Mouse (Mus musculus): ENCODE measurements around the gene Hist2h3b. TPM values are rescaled to one million over a fixed set of nuclear protein-coding genes. Genes with fewer than 3 reads are reported as not detected.
"Not testable (repeated sequence)": the region's sequence is repeated elsewhere in the genome, so short reads cannot be mapped to it uniquely, and the experiment has no call there.

Gene Hist2h3b
- 42.5 and 47.6 TPM in 2 replicates for polyA plus RNA-seq (2015; fragmentation: Nextera tagmentation; extraction: Ambion mirVana)

- Histone ChIP-seq H3K4me1 (peaks cover 28% of the 10 kb centered on the region), H3K36me3 (no peaks in the 10 kb centered on the region), H3K4me2 (replicated peaks) (peak within 1 kb of the TSS; percentile 61), H3K9ac (replicated peaks) (peak within 1 kb of the TSS; percentile 50), H3K27me3 (no peaks in the 10 kb centered on the region), H3K4me3 (peak within 1 kb of the TSS; percentile 49), H3K27ac (replicated peaks) (peak within 1 kb of the TSS; percentile 99), H3K9me3 (no peaks in the 10 kb centered on the region)
- peak; percentile 73 for ATAC-seq (replicated peaks)
- WGBS: 12% methylated on average over 29 of the region's 30 CpGs
Observed at GRCm38 (mm10) chr3:96268051-96268775, at the start of gene Hist2h3b. TSS of gene Hist2h3b (plus strand) at chr3:96268654.

GRCm38 (mm10) chr3:96219191-96219641 is 49.2 kb upstream of the Hist2h3b start:
- peak overlapping the region; percentile 98 for H3K27ac ChIP-seq (replicated peaks)
- H3K36me3 ChIP-seq: no peaks in the 10 kb centered on the region
- peak overlapping the region; percentile 89 for H3K4me2 ChIP-seq (replicated peaks)
- ATAC-seq (replicated peaks): peak; percentile 30
- H3K9ac ChIP-seq (replicated peaks): peak overlapping the region; percentile 62
- H3K4me3 ChIP-seq: peak overlapping the region; percentile 48
- no peaks in the 10 kb centered on the region for H3K9me3 ChIP-seq
- peaks cover 41% of the 10 kb centered on the region for H3K4me1 ChIP-seq
- no peaks in the 10 kb centered on the region for H3K27me3 ChIP-seq
- WGBS: 0% methylated on average over 12 of the region's 12 CpGs

- WGBS: under 1% methylated on average over 37 of the region's 37 CpGs
- peak; percentile 89 for ATAC-seq (replicated peaks)
- Histone ChIP-seq H3K36me3 (no peaks in the 10 kb centered on the region), H3K27me3 (no peaks in the 10 kb centered on the region), H3K4me1 (peaks cover 43% of the 10 kb centered on the region), H3K9me3 (no peaks in the 10 kb centered on the region), H3K27ac (replicated peaks) (peak within 1 kb of the TSS; percentile 98), H3K9ac (replicated peaks) (peak within 1 kb of the TSS; percentile 67), H3K4me3 (peak within 1 kb of the TSS; percentile 48), H3K4me2 (replicated peaks) (peak within 1 kb of the TSS; percentile 89)
Observed at GRCm38 (mm10) chr3:96219661-96220130, 48.8 kb upstream of the Hist2h3b start, which contains the start of the genes Bola1 and Hist2h2ab. TSS of gene Bola1 (minus strand) at chr3:96219709. TSS of gene Hist2h2ab (plus strand) at chr3:96219865.

DNA sequence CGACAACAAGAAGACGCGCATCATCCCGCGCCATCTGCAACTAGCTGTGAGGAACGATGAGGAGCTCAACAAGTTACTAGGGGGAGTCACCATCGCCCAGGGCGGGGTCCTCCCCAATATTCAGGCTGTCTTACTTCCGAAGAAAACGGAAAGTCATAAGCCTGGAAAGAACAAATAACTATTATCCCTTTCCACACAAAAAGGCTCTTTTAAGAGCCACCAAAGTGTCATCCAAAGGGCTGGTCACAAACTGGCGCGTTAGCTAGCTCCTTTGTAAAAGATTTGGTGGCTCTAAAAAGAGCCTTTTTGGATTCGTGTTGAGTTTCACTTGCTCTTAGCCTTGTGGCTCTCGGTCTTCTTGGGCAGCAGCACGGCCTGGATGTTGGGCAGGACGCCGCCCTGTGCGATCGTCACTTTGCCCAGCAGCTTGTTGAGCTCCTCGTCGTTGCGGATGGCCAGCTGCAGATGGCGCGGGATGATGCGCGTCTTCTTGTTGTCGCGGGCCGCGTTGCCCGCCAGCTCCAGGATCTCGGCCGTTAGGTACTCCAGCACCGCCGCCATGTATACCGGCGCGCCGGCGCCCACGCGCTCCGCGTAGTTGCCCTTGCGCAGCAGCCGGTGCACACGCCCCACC is 48.2 kb upstream of the Hist2h3b start:
- ATAC-seq (replicated peaks): not testable (repeated sequence)
- WGBS: under 1% methylated on average over 37 of the region's 47 CpGs
- H3K27ac ChIP-seq (replicated peaks): peak overlapping the region; percentile 98

DNA sequence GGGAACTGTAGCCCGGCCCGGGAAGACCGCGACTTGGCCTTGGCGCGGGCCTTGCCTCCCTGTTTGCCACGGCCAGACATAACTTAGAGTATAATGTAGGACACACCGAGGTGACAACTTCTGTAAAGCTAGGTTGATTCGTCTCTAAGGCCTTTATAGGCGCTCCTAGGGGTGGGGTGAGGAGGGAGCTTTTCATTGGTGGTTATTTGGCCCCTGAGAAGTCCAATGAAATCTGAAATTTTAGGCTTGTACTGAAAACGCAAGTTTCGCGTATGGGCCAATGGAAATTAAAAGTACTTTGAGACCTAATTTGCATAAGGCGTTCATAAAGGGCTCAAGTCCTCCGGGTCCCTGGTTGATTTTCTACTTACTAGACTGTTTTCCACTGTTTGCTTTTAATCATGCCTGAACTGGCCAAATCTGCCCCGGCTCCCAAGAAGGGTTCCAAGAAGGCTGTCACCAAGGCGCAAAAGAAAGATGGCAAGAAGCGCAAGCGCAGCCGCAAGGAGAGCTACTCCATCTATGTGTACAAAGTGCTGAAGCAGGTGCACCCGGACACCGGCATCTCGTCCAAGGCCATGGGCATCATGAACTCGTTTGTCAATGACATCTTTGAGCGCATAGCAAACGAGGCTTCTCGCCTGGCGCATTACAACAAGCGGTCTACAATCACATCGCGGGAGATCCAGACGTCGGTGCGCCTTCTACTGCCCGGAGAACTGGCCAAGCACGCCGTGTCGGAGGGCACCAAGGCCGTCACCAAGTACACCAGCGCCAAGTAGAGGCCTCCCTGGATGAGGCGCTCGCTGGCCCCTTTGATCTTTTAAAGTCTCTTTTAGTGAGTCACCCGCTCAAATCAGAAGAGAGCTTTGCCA is 47.5 kb upstream of the Hist2h3b start, which contains the start of the genes Hist2h2ac and Hist2h2be:
Gene Hist2h2ac (minus strand): TSS at position 116 of the 875 bp plus-strand sequence.
Gene Hist2h2be (plus strand): TSS at position 355 of the 875 bp plus-strand sequence.
- Histone ChIP-seq H3K4me1 (peaks cover 50% of the 10 kb centered on the region), H3K9ac (replicated peaks) (peak within 1 kb of the TSS; percentile 67), H3K4me2 (replicated peaks) (peak within 1 kb of the TSS; percentile 89), H3K27me3 (no peaks in the 10 kb centered on the region), H3K36me3 (no peaks in the 10 kb centered on the region), H3K9me3 (no peaks in the 10 kb centered on the region), H3K4me3 (peak within 1 kb of the TSS; percentile 48), H3K27ac (replicated peaks) (peak within 1 kb of the TSS; percentile 98)
- whole genome bisulfite sequencing: under 1% methylated on average over 43 of the region's 43 CpGs
- ATAC-seq (replicated peaks): peak; percentile 90

More for the DNA sequence above, 48.2 kb upstream of the Hist2h3b start:
- not testable (repeated sequence) for H3K36me3 ChIP-seq, H3K9me3 ChIP-seq, H3K27me3 ChIP-seq
- H3K4me1 ChIP-seq: peaks cover 43% of the 10 kb centered on the region
- peak overlapping the region; percentile 67 for H3K9ac ChIP-seq (replicated peaks)
- peak overlapping the region; percentile 48 for H3K4me3 ChIP-seq
- H3K4me2 ChIP-seq (replicated peaks): peak overlapping the region; percentile 89

- no peak for ATAC-seq (replicated peaks)
- H3K4me2 ChIP-seq (replicated peaks): peak overlapping the region; percentile 89
- peak overlapping the region; percentile 67 for H3K9ac ChIP-seq (replicated peaks)
- H3K4me1 ChIP-seq: peaks cover 50% of the 10 kb centered on the region
- no peaks in the 10 kb centered on the region for H3K9me3 ChIP-seq
- H3K36me3 ChIP-seq: no peaks in the 10 kb centered on the region
- no peaks in the 10 kb centered on the region for H3K27me3 ChIP-seq
- 5% methylated on average over 9 of the region's 9 CpGs for WGBS
- H3K27ac ChIP-seq (replicated peaks): peak overlapping the region; percentile 98
- peak overlapping the region; percentile 48 for H3K4me3 ChIP-seq
Observed at GRCm38 (mm10) chr3:96221640-96222038, 46.8 kb upstream of the Hist2h3b start.

DNA sequence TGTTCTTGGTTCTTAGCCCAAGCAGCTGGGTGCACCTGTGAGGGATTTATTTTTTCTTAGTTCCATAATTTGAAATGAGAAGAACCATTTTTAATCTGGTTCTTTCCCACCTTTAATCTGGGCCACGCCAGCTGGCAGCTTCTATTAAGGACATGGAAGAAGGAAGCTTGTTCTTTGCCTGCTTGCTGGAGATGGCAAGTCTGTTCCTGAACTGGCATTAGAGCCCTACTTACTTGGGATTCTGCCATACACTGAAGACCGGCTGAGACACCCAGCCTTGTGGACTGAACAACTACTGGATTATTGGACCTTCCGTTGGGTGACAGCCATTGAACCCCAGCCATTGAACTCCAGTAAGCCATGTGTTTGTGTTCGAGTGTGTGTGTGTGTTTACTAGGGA is 45.7 kb upstream of the Hist2h3b start:
- 77% methylated on average over 4 of the region's 4 CpGs for WGBS
- H3K4me1 ChIP-seq: peaks cover 50% of the 10 kb centered on the region
- peak overlapping the region; percentile 89; the same call in 1 of the 2 replicates for H3K4me2 ChIP-seq (replicated peaks)
- no peak overlapping the region for H3K9ac ChIP-seq (replicated peaks)
- H3K36me3 ChIP-seq: no peaks in the 10 kb centered on the region
- H3K4me3 ChIP-seq: no peak overlapping the region
- no peaks in the 10 kb centered on the region for H3K9me3 ChIP-seq
- no peak for ATAC-seq (replicated peaks)
- H3K27me3 ChIP-seq: no peaks in the 10 kb centered on the region
- H3K27ac ChIP-seq (replicated peaks): no peak overlapping the region

DNA sequence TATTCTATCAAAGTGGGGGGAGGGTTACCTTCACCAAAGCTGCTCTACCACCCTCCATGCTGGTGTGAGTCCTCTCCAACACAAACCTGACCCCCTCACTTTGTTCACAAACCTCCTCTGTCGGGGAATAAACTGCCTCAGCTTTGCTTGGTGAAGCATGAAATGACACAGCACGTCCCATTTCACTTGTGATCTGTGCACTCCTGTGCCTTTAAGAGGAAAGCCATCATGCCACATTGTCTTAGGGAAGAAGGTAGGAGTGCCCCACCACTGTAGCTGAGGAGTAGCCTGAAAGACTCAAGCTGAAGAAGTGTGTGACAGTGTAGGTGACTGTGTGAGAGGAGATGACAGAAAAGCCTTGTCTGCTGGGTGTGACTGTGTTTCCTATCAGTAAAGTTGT is 43.0 kb upstream of the Hist2h3b start:
- H3K9ac ChIP-seq (replicated peaks): no peak overlapping the region
- no peak overlapping the region for H3K4me2 ChIP-seq (replicated peaks)
- no peak overlapping the region for H3K27ac ChIP-seq (replicated peaks)
- H3K36me3 ChIP-seq: no peaks in the 10 kb centered on the region
- 15% methylated on average over 2 of the region's 2 CpGs for WGBS
- no peak for ATAC-seq (replicated peaks)
- no peaks in the 10 kb centered on the region for H3K27me3 ChIP-seq
- no peaks in the 10 kb centered on the region for H3K9me3 ChIP-seq
- peaks cover 41% of the 10 kb centered on the region for H3K4me1 ChIP-seq
- no peak overlapping the region for H3K4me3 ChIP-seq

GRCm38 (mm10) chr3:96226695-96227648 is 41.5 kb upstream of the Hist2h3b start:
- no peak overlapping the region for H3K27ac ChIP-seq (replicated peaks)
- 71% methylated on average over 8 of the region's 8 CpGs for WGBS
- H3K9me3 ChIP-seq: no peaks in the 10 kb centered on the region
- no peak overlapping the region for H3K9ac ChIP-seq (replicated peaks)
- H3K27me3 ChIP-seq: no peaks in the 10 kb centered on the region
- H3K4me2 ChIP-seq (replicated peaks): no peak overlapping the region
- ATAC-seq (replicated peaks): no peak
- peaks cover 30% of the 10 kb centered on the region for H3K4me1 ChIP-seq
- no peaks in the 10 kb centered on the region for H3K36me3 ChIP-seq
- no peak overlapping the region for H3K4me3 ChIP-seq

DNA sequence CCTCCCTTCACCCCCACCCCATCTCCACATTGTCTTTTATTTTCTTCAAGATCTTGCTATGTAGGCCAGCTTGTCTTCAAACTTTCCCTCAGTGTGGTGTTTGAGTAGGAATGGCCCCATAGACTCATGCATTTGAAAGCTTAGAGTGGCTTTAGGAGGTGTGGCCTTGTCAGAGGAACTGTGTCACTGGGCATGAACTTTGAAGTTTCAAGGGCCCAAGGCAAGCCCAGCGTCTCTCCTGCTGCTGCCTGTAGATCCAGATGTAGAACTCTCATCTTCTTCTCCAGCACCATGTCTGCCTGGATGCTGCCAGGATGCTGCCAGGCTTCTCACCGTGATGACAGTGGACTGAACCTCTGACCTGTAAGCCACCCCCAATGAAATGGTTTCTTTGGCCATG is 39.6 kb upstream of the Hist2h3b start:
- 72% methylated on average over 2 of the region's 2 CpGs for WGBS
- no peak for ATAC-seq (replicated peaks)
- no peak overlapping the region for H3K27ac ChIP-seq (replicated peaks)

More for the DNA sequence above, 39.6 kb upstream of the Hist2h3b start:
- H3K27me3 ChIP-seq: no peaks in the 10 kb centered on the region
- no peak overlapping the region for H3K4me3 ChIP-seq
- H3K4me1 ChIP-seq: peaks cover 13% of the 10 kb centered on the region
- H3K9ac ChIP-seq (replicated peaks): no peak overlapping the region
- H3K36me3 ChIP-seq: no peaks in the 10 kb centered on the region
- H3K9me3 ChIP-seq: no peaks in the 10 kb centered on the region
- H3K4me2 ChIP-seq (replicated peaks): no peak overlapping the region

All from forebrain, embryonic 15.5 days (tissue).